Mouse (Mus musculus): Measurements from ENCODE around the gene Dclk1.

Dclk1 gene

GRCm38 (mm10) chr3:55492021-55492420, 249.9 kb downstream of the Dclk1 start:
- in situ Hi-C loops (cut with MboI; ENCODE audit: unreplicated experiment in 2 of 2) = no loop called here

- in situ Hi-C loops (cut with MboI; ENCODE audit: unreplicated experiment in 2 of 2) = no loop called here
These were observed 252.2 kb downstream of the Dclk1 start for GRCm38 (mm10) chr3:55494348-55494747.

- in situ Hi-C loops (cut with MboI; ENCODE audit: unreplicated experiment in 2 of 2) = no loop called here
These were observed 253.1 kb downstream of the Dclk1 start for GRCm38 (mm10) chr3:55495231-55495630.

GRCm38 (mm10) chr3:55495866-55496265, 253.7 kb downstream of the Dclk1 start:
- in situ Hi-C loops (cut with MboI; ENCODE audit: unreplicated experiment in 2 of 2) = no loop called here

- in situ Hi-C loops (cut with MboI; ENCODE audit: unreplicated experiment in 2 of 2) = no loop called here
These were observed 254.3 kb downstream of the Dclk1 start for GRCm38 (mm10) chr3:55496462-55496941.

- in situ Hi-C loops (cut with MboI; ENCODE audit: unreplicated experiment in 2 of 2) = no loop called here
These were observed 257.1 kb downstream of the Dclk1 start for GRCm38 (mm10) chr3:55499298-55499697.

GRCm38 (mm10) chr3:55510198-55510597, 268.0 kb downstream of the Dclk1 start:
- in situ Hi-C loops (cut with MboI; ENCODE audit: unreplicated experiment in 2 of 2) = no loop called here

- in situ Hi-C loops (cut with MboI; ENCODE audit: unreplicated experiment in 2 of 2) = no loop called here
These were observed 269.5 kb downstream of the Dclk1 start for GRCm38 (mm10) chr3:55511658-55512057.

GRCm38 (mm10) chr3:55515966-55516365, 273.8 kb downstream of the Dclk1 start:
- in situ Hi-C loops (cut with MboI; ENCODE audit: unreplicated experiment in 2 of 2) = no loop called here

GRCm38 (mm10) chr3:55517454-55518014, 275.4 kb downstream of the Dclk1 start:
- in situ Hi-C loops (cut with MboI; ENCODE audit: unreplicated experiment in 2 of 2) = no loop called here

- in situ Hi-C loops (cut with MboI; ENCODE audit: unreplicated experiment in 2 of 2) = no loop called here
These were observed 278.3 kb downstream of the Dclk1 start for GRCm38 (mm10) chr3:55520240-55521180.

- in situ Hi-C loops (cut with MboI; ENCODE audit: unreplicated experiment in 2 of 2) = no loop called here
These were observed 279.6 kb downstream of the Dclk1 start for GRCm38 (mm10) chr3:55521776-55522175.

GRCm38 (mm10) chr3:55523224-55523623, 281.1 kb downstream of the Dclk1 start:
- in situ Hi-C loops (cut with MboI; ENCODE audit: unreplicated experiment in 2 of 2) = no loop called here

- in situ Hi-C loops (cut with MboI; ENCODE audit: unreplicated experiment in 2 of 2) = no loop called here
These were observed 281.7 kb downstream of the Dclk1 start for GRCm38 (mm10) chr3:55523735-55524477.

- in situ Hi-C loops (cut with MboI; ENCODE audit: unreplicated experiment in 2 of 2) = no loop called here
These were observed 282.5 kb downstream of the Dclk1 start for GRCm38 (mm10) chr3:55524491-55525195.

GRCm38 (mm10) chr3:55526470-55526869, 284.3 kb downstream of the Dclk1 start:
- in situ Hi-C loops (cut with MboI; ENCODE audit: unreplicated experiment in 2 of 2) = no loop called here

- in situ Hi-C loops (cut with MboI; ENCODE audit: unreplicated experiment in 2 of 2) = no loop called here
These were observed 285.4 kb downstream of the Dclk1 start for GRCm38 (mm10) chr3:55527566-55527965.

GRCm38 (mm10) chr3:55528012-55528411, 285.8 kb downstream of the Dclk1 start:
- in situ Hi-C loops (cut with MboI; ENCODE audit: unreplicated experiment in 2 of 2) = no loop called here

- in situ Hi-C loops (cut with MboI; ENCODE audit: unreplicated experiment in 2 of 2) = no loop called here
These were observed 287.2 kb downstream of the Dclk1 start for GRCm38 (mm10) chr3:55529414-55529813.

- in situ Hi-C loops (cut with MboI; ENCODE audit: unreplicated experiment in 2 of 2) = no loop called here
These were observed 289.3 kb downstream of the Dclk1 start for GRCm38 (mm10) chr3:55531204-55532044.

Data from v-Abl transformed pro-B cells (cell line).